Mouse (Mus musculus) thymus, adult 2 months (tissue): ENCODE results near the gene Dnajb4.

ENCODE experiments used
- CTCF ChIP-seq: fragments of 200-500 bp; IDR thresholded peaks from 2 replicates; pipeline ENCODE4 v1.5.1; 2012; ENCODE audit warnings: mild to moderate bottlenecking, control low read depth, low read length, moderate library complexity, borderline replicate concordance; ENCODE audit not compliant: control insufficient read depth, poor library complexity, insufficient read depth; ENCODE audit errors: extremely low read depth
- POLR2A ChIP-seq: fragments of 200-500 bp; IDR thresholded peaks from 2 replicates; pipeline ENCODE4 v1.6.1; 2012; ENCODE audit warnings: mild to moderate bottlenecking, low read length, control low read depth, moderate library complexity; ENCODE audit not compliant: control insufficient read depth, poor library complexity, insufficient read depth; ENCODE audit errors: extremely low read depth

DNA sequence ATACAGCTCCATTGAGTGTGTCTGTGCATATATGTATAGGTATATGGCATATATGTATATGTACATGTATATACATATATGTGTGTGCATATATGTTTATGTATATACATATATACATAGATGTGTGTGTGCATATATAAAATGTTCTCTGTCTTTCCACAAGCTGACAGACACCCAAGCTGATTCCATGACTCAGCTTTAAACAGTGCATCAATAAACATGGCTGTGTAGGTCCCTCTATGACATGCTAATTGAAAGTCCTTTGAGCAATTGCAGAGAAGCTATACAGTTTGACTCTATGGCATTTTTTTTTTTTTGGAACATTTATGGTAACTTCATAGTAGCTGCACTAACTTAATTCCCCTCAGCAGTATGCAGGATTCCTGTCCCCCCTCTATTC is 50.8 kb downstream of the Dnajb4 start:
- no peak for TF ChIP-seq CTCF
- no peak for TF ChIP-seq POLR2A
